Mouse (Mus musculus): ENCODE measurements around the gene Gm20489. TPM values are rescaled to one million over a fixed set of nuclear protein-coding genes. Genes with fewer than 3 reads are reported as not detected.

The Gm20489 gene
- polyA plus RNA-seq, 1 experiment from 2014 or later = not detected

GRCm38 (mm10) chrX:101256603-101257002, 12.2 kb downstream of the Gm20489 start:
- H3K4me2 ChIP-seq = peak overlapping the region; percentile 73; the same call in 1 of the 2 replicates

GRCm38 (mm10) chrX:101254740-101255139, 14.1 kb downstream of the Gm20489 start:
- Histone ChIP-seq H3K36me3 (peaks cover 11% of the 10 kb centered on the region), H3K27ac (replicated peaks) (peak overlapping the region; percentile 70), H3K9ac (peak overlapping the region; percentile 83), H3K9me3 (0 out of 2 replicates have a peak, but pooled peaks cover 6% of the 10 kb centered on the region), H3K4me1 (peaks cover 3% of the 10 kb centered on the region; the same call in 1 of the 2 replicates), H3K27me3 (replicated peaks) (peaks cover 4% of the 10 kb centered on the region; the same call in 1 of the 2 replicates), H3K4me3 (peak overlapping the region; percentile 64), H3K4me2 (peak overlapping the region; percentile 73)
- no peak for ATAC-seq (ENCODE audit: extremely low read depth, insufficient number of reproducible peaks, low FRiP score, low TSS enrichment)
- 11% methylated on average over 26 of the region's 26 CpGs for WGBS

More at GRCm38 (mm10) chrX:101256603-101257002, 12.2 kb downstream of the Gm20489 start:
- H3K27ac ChIP-seq (replicated peaks) = no peak overlapping the region
- peaks cover 4% of the 10 kb centered on the region; the same call in 1 of the 2 replicates for H3K27me3 ChIP-seq (replicated peaks)
- H3K36me3 ChIP-seq = peaks cover 11% of the 10 kb centered on the region
- H3K9me3 ChIP-seq = 0 out of 2 replicates have a peak, but pooled peaks cover 6% of the 10 kb centered on the region
- 72% methylated on average over 13 of the region's 13 CpGs for WGBS
- no peak overlapping the region; the same call in 1 of the 2 replicates for H3K9ac ChIP-seq
- peaks cover 18% of the 10 kb centered on the region; the same call in 1 of the 2 replicates for H3K4me1 ChIP-seq
- peak overlapping the region; percentile 64; the same call in 1 of the 2 replicates for H3K4me3 ChIP-seq
- ATAC-seq (ENCODE audit: extremely low read depth, insufficient number of reproducible peaks, low FRiP score, low TSS enrichment) = no peak

- 0 out of 2 replicates have a peak, but pooled peaks cover 3% of the 10 kb centered on the region for H3K4me1 ChIP-seq
- H3K9me3 ChIP-seq = 0 out of 2 replicates have a peak, but pooled peaks cover 6% of the 10 kb centered on the region
- peak within 1 kb of the TSS; percentile 70 for H3K27ac ChIP-seq (replicated peaks)
- WGBS = 15% methylated on average over 47 of the region's 47 CpGs
- H3K9ac ChIP-seq = peak within 1 kb of the TSS; percentile 83
- H3K4me3 ChIP-seq = peak within 1 kb of the TSS; percentile 64
- H3K36me3 ChIP-seq = peaks cover 11% of the 10 kb centered on the region
- peak; percentile 69 for ATAC-seq (ENCODE audit: extremely low read depth, insufficient number of reproducible peaks, low FRiP score, low TSS enrichment)
- H3K4me2 ChIP-seq = peak within 1 kb of the TSS; percentile 73
- peaks cover 4% of the 10 kb centered on the region; the same call in 1 of the 2 replicates for H3K27me3 ChIP-seq (replicated peaks)
Observed at GRCm38 (mm10) chrX:101253952-101254729, 14.7 kb downstream of the Gm20489 start, which contains the start of gene Foxo4. Gene Foxo4 (plus strand): TSS chrX:101254528.

GRCm38 (mm10) chrX:101245011-101245410, 23.8 kb downstream of the Gm20489 start:
- Histone ChIP-seq H3K27me3 (replicated peaks) (peaks cover 3% of the 10 kb centered on the region; the same call in 1 of the 2 replicates), H3K36me3 (no peaks in the 10 kb centered on the region), H3K4me2 (no peak overlapping the region), H3K9me3 (no peaks in the 10 kb centered on the region), H3K4me3 (no peak overlapping the region), H3K27ac (replicated peaks) (no peak overlapping the region), H3K4me1 (no peaks in the 10 kb centered on the region), H3K9ac (no peak overlapping the region)
- ATAC-seq (ENCODE audit: extremely low read depth, insufficient number of reproducible peaks, low FRiP score, low TSS enrichment) = no peak
- WGBS = 25% methylated on average over 1 of the region's 1 CpGs

- H3K27me3 ChIP-seq (replicated peaks) = peaks cover 2% of the 10 kb centered on the region
- no peak for ATAC-seq (ENCODE audit: extremely low read depth, insufficient number of reproducible peaks, low FRiP score, low TSS enrichment)
- no peaks in the 10 kb centered on the region for H3K36me3 ChIP-seq
- peak overlapping the region; percentile 64; the same call in 1 of the 2 replicates for H3K9ac ChIP-seq
- H3K27ac ChIP-seq (replicated peaks) = 0 out of 2 replicates have a peak overlapping the region, but pooled peaks have one; percentile 45
- WGBS = 36% methylated on average over 7 of the region's 7 CpGs
- peak overlapping the region; percentile 66 for H3K4me3 ChIP-seq
- no peaks in the 10 kb centered on the region for H3K9me3 ChIP-seq
- H3K4me1 ChIP-seq = peaks cover 9% of the 10 kb centered on the region
- peak overlapping the region; percentile 70 for H3K4me2 ChIP-seq
Observed at GRCm38 (mm10) chrX:101222796-101223162, 46.0 kb downstream of the Gm20489 start.

GRCm38 (mm10) chrX:101221834-101222795, 46.7 kb downstream of the Gm20489 start, which contains the start of gene Snx12:
Gene Snx12 (minus strand): TSS chrX:101222563.
- peak; percentile 83 for ATAC-seq (ENCODE audit: extremely low read depth, insufficient number of reproducible peaks, low FRiP score, low TSS enrichment)
- WGBS = 13% methylated on average over 55 of the region's 55 CpGs
- H3K36me3 ChIP-seq = no peaks in the 10 kb centered on the region
- H3K4me3 ChIP-seq = peak within 1 kb of the TSS; percentile 66
- H3K9me3 ChIP-seq = no peaks in the 10 kb centered on the region
- H3K9ac ChIP-seq = peak within 1 kb of the TSS; percentile 82
- peak within 1 kb of the TSS; percentile 70 for H3K4me2 ChIP-seq
- H3K4me1 ChIP-seq = peaks cover 9% of the 10 kb centered on the region
- peaks cover 2% of the 10 kb centered on the region for H3K27me3 ChIP-seq (replicated peaks)
- H3K27ac ChIP-seq (replicated peaks) = peak within 1 kb of the TSS; percentile 80

Other genes starting within 250 kb of the Gm20489 start
- 0.17 and 0.32 TPM in 2 replicates for gene Tex11, start 209.4 kb downstream of the Gm20489 start, polyA plus RNA-seq (2015; fragmentation: Nextera tagmentation; extraction: Ambion mirVana)
- 0.25 and 0.65 TPM in 2 replicates for gene Slc7a3, start 183.0 kb downstream of the Gm20489 start, polyA plus RNA-seq (2015; fragmentation: Nextera tagmentation; extraction: Ambion mirVana)
- 41.2 and 42.5 TPM in 2 replicates for gene Snx12, start 46.5 kb downstream of the Gm20489 start, polyA plus RNA-seq (2015; fragmentation: Nextera tagmentation; extraction: Ambion mirVana)
- 1.4 and 1.7 TPM in 2 replicates for gene Foxo4, start 14.5 kb downstream of the Gm20489 start, polyA plus RNA-seq (2015; fragmentation: Nextera tagmentation; extraction: Ambion mirVana)
- not detected in 2 replicates for gene Gm614, start 5.0 kb downstream of the Gm20489 start, polyA plus RNA-seq (2015; fragmentation: Nextera tagmentation; extraction: Ambion mirVana)
- gene Il2rg, start 768 bp downstream of the Gm20489 start, polyA plus RNA-seq (2015; fragmentation: Nextera tagmentation; extraction: Ambion mirVana) = 14.9 and 15.8 TPM in 2 replicates
- 19.9 and 21.6 TPM in 2 replicates for gene Med12, start 5.0 kb upstream of the Gm20489 start, polyA plus RNA-seq (2015; fragmentation: Nextera tagmentation; extraction: Ambion mirVana)
- gene Nlgn3, start 30.1 kb upstream of the Gm20489 start, polyA plus RNA-seq (2015; fragmentation: Nextera tagmentation; extraction: Ambion mirVana) = 2.0 and 2.5 TPM in 2 replicates
- gene Gjb1, start 107.4 kb upstream of the Gm20489 start, polyA plus RNA-seq (2015; fragmentation: Nextera tagmentation; extraction: Ambion mirVana) = 0.39 and 2.0 TPM in 2 replicates
- gene Zmym3, start 151.8 kb upstream of the Gm20489 start, polyA plus RNA-seq (2015; fragmentation: Nextera tagmentation; extraction: Ambion mirVana) = 26.9 and 29.8 TPM in 2 replicates
- 236 and 258 TPM in 2 replicates for gene Nono, start 160.3 kb upstream of the Gm20489 start, polyA plus RNA-seq (2015; fragmentation: Nextera tagmentation; extraction: Ambion mirVana)
- 49.5 and 56.2 TPM in 2 replicates for gene Itgb1bp2, start 180.1 kb upstream of the Gm20489 start, polyA plus RNA-seq (2015; fragmentation: Nextera tagmentation; extraction: Ambion mirVana)

All from heart, embryonic 13.5 days (tissue).